Mouse (Mus musculus): ENCODE results near the gene Fars2. TPM values are rescaled to one million over a fixed set of nuclear protein-coding genes. Genes with fewer than 3 reads are reported as not detected.
"Not testable (repeated sequence)": the region's sequence is repeated elsewhere in the genome, so short reads cannot be mapped to it uniquely, and the experiment has no call there.

Gene Fars2
- polyA plus RNA-seq, 1 experiment from 2014 or later = 42.7 TPM

DNA sequence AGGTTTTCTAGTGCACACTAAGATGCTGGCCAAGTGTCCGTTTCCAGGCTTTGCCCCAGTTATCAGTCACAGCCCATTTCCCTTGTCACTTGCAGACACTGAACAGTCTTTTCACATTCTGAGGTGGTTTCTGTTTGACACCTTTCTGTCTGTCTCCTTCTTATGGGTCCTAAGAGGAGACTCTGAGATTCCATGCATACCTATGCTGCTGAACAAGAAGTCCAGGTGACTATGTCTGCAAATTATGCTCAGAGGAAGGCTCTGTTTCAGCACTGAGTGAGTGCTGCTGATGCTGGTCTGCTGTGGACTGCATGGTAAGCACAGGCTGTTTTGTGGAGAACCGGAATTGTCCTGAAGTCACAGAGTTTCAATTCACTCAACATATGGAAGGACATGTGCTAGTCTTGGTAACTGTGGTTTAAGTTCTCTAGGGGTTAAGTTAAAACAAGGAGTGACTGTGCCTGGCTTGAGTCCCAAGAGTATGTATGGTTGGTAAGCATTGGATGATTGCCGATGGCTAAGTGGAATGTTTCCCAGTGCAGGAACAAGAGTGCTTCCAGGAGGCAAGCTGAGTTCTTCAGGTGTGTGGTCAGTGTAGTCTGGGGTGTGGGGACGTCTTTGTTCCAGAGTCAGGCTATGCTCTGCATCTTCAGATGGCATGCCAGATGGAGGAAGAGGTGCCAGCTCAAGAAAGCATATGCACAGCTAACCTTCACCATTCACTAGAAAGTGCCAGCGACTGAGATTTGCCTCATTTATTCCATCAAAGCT, 35.7 kb downstream of the Fars2 start:
- Histone ChIP-seq H3K9me3 (replicated peaks; ENCODE audit: control insufficient read depth, low read length) (no peaks in the 10 kb centered on the region), H3K27ac (ENCODE audit: low read depth, low read length) (no peak overlapping the region), H3K4me1 (ENCODE audit: control insufficient read depth, insufficient read depth, low read length) (peaks cover 8% of the 10 kb centered on the region), H3K9ac (ENCODE audit: low read depth, low read length) (no peak overlapping the region), H3K4me2 (no peak overlapping the region), H3K36me3 (ENCODE audit: control insufficient read depth, insufficient read depth, low read length) (no peaks in the 10 kb centered on the region), H3K27me3 (ENCODE audit: control insufficient read depth, insufficient read depth, low read length) (no peaks in the 10 kb centered on the region), H3K4me3 (ENCODE audit: low read depth, low read length) (no peak overlapping the region)
- 62% methylated on average over 5 of the region's 5 CpGs for WGBS (ENCODE audit: insufficient replicate concordance)
- ATAC-seq (replicated peaks; ENCODE audit: insufficient number of reproducible peaks, low FRiP score, low TSS enrichment) = no peak

DNA sequence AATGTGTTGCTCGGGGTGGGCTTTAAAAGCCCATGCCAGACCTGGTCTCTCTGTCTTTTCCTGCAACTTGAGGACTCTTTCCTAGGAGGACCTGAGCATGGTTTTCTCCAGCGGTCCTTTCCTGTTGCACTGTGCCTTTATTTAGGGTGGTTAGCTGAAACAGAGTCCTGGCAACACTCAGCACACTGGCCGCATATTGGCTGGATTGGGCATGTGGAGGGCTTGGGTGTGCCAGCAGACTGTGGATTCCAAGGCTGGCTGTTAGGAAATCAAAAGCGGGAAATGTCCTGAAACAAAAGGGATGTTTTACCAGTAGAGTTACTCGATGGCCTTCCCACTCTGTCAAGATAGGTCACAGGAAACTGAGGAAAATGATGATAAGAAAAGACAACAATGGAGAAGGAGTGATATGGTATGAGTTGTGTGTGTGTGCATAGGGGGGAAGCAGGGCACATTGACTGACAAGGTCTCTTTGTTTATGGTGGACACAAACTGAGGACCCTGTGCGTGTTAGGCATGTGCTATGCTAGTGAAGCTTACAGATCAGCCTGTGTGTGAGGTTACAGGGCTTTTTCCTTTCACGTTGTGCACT, 39.2 kb downstream of the Fars2 start:
- Histone ChIP-seq H3K9me3 (replicated peaks; ENCODE audit: control insufficient read depth, low read length) (no peaks in the 10 kb centered on the region), H3K9ac (ENCODE audit: low read depth, low read length) (no peak overlapping the region), H3K27me3 (ENCODE audit: control insufficient read depth, insufficient read depth, low read length) (no peaks in the 10 kb centered on the region), H3K36me3 (ENCODE audit: control insufficient read depth, insufficient read depth, low read length) (no peaks in the 10 kb centered on the region), H3K4me2 (no peak overlapping the region), H3K4me3 (ENCODE audit: low read depth, low read length) (no peak overlapping the region), H3K27ac (ENCODE audit: low read depth, low read length) (no peak overlapping the region), H3K4me1 (ENCODE audit: control insufficient read depth, insufficient read depth, low read length) (peaks cover 16% of the 10 kb centered on the region)
- no peak for ATAC-seq (replicated peaks; ENCODE audit: insufficient number of reproducible peaks, low FRiP score, low TSS enrichment)
- WGBS (ENCODE audit: insufficient replicate concordance) = 69% methylated on average over 7 of the region's 7 CpGs

DNA sequence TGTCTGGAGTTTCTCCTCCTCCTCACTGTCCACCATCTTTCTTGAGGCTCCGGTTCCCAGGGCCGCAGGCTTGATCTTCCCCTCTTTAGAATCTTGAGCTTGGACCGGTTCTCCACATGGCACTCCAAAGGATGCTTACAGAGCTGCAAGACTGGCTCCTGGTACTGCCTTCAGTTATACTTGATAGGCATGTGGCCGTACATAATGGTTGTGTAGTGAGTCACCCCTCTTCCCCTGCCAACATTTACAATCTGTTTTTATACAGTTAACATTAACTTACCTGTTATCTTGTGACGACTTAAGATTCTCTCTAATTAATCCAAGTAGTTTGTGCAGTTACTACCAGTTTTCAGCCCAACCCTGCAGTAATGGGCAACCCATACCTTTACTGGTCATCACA, 46.2 kb downstream of the Fars2 start:
- Histone ChIP-seq H3K9me3 (replicated peaks; ENCODE audit: control insufficient read depth, low read length) (no peaks in the 10 kb centered on the region), H3K4me1 (ENCODE audit: control insufficient read depth, insufficient read depth, low read length) (peaks cover 3% of the 10 kb centered on the region; the same call in 1 of the 2 replicates), H3K27me3 (ENCODE audit: control insufficient read depth, insufficient read depth, low read length) (no peaks in the 10 kb centered on the region), H3K9ac (ENCODE audit: low read depth, low read length) (no peak overlapping the region), H3K36me3 (ENCODE audit: control insufficient read depth, insufficient read depth, low read length) (no peaks in the 10 kb centered on the region), H3K4me2 (no peak overlapping the region), H3K27ac (ENCODE audit: low read depth, low read length) (no peak overlapping the region), H3K4me3 (ENCODE audit: low read depth, low read length) (no peak overlapping the region)
- ATAC-seq (replicated peaks; ENCODE audit: insufficient number of reproducible peaks, low FRiP score, low TSS enrichment) = no peak
- 87% methylated on average over 5 of the region's 5 CpGs for WGBS (ENCODE audit: insufficient replicate concordance)

DNA sequence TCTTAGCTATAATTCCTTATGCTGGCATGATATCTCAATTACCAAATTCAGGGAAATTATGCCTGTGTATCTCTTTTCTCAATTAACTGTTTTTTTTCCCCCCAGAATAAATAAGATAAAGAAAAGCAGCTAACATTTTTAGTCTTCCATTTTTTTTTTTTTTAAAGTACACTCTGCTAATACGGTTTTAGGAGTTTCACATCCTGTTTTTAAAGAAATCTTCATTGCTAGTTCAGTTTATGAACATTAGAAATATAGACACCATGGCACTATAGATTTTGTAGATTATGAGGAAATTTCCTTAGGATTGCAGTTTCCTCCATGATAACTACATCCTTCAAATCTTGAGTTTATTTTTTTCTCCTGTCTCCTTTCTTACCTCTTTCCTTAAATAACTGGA, 46.7 kb downstream of the Fars2 start:
- Histone ChIP-seq H3K27ac (ENCODE audit: low read depth, low read length) (no peak overlapping the region), H3K9me3 (replicated peaks; ENCODE audit: control insufficient read depth, low read length) (no peaks in the 10 kb centered on the region), H3K4me2 (no peak overlapping the region), H3K36me3 (ENCODE audit: control insufficient read depth, insufficient read depth, low read length) (no peaks in the 10 kb centered on the region), H3K4me1 (ENCODE audit: control insufficient read depth, insufficient read depth, low read length) (no peaks in the 10 kb centered on the region), H3K27me3 (ENCODE audit: control insufficient read depth, insufficient read depth, low read length) (no peaks in the 10 kb centered on the region), H3K4me3 (ENCODE audit: low read depth, low read length) (no peak overlapping the region), H3K9ac (ENCODE audit: low read depth, low read length) (no peak overlapping the region)
- ATAC-seq (replicated peaks; ENCODE audit: insufficient number of reproducible peaks, low FRiP score, low TSS enrichment) = no peak
- WGBS (ENCODE audit: insufficient replicate concordance) = 65% methylated on average over 1 of the region's 1 CpGs

DNA sequence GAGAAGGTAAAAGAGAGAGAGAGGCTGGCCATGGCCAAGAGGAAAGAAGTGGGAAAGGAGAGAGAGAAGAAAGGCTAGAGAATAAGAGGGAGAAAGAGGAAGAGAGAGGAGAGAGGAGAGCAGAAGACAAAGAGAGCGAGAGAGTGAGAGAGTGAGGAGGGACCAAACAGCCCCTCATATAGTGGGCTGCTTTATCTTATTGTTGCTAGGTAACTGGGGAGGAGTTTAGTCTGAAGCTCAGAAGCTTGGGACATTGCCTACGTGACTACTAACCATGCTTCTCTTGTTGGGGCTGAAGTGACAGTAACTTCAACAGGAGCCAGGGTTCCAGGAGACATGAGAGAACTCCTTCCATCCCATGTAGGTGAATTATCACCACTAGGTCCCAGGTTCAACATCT, 55.8 kb downstream of the Fars2 start:
- 21% methylated on average over 2 of the region's 2 CpGs for WGBS (ENCODE audit: insufficient replicate concordance)
- not testable (repeated sequence) for H3K27me3 ChIP-seq (ENCODE audit: control insufficient read depth, insufficient read depth, low read length); H3K9me3 ChIP-seq (replicated peaks; ENCODE audit: control insufficient read depth, low read length); ATAC-seq (replicated peaks; ENCODE audit: insufficient number of reproducible peaks, low FRiP score, low TSS enrichment); H3K36me3 ChIP-seq (ENCODE audit: control insufficient read depth, insufficient read depth, low read length); H3K4me1 ChIP-seq (ENCODE audit: control insufficient read depth, insufficient read depth, low read length); H3K9ac ChIP-seq (ENCODE audit: low read depth, low read length); H3K27ac ChIP-seq (ENCODE audit: low read depth, low read length); H3K4me3 ChIP-seq (ENCODE audit: low read depth, low read length); H3K4me2 ChIP-seq

DNA sequence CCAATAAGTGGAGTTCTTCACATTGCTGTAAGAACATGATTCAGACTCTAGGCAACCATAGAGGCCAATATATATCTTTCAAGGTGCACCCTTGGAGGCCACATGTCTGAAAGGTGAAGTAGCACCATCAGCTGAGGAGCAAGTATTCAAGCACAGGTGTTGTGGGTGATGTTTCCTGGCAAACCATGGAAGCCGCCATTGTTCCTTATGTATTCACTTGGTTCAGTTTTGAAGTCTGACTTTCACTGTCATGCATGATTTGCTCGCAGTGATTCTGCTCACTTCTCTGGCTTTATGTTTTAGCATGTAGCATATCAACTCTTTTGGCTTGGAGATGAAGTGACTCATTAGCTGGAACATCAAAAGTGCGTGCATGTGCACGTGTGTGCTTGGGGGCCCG, 56.9 kb downstream of the Fars2 start:
- Histone ChIP-seq H3K4me3 (ENCODE audit: low read depth, low read length) (no peak overlapping the region), H3K4me1 (ENCODE audit: control insufficient read depth, insufficient read depth, low read length) (no peaks in the 10 kb centered on the region), H3K9me3 (replicated peaks; ENCODE audit: control insufficient read depth, low read length) (no peaks in the 10 kb centered on the region), H3K36me3 (ENCODE audit: control insufficient read depth, insufficient read depth, low read length) (no peaks in the 10 kb centered on the region), H3K9ac (ENCODE audit: low read depth, low read length) (no peak overlapping the region), H3K27me3 (ENCODE audit: control insufficient read depth, insufficient read depth, low read length) (no peaks in the 10 kb centered on the region), H3K4me2 (no peak overlapping the region), H3K27ac (ENCODE audit: low read depth, low read length) (no peak overlapping the region)
- WGBS (ENCODE audit: insufficient replicate concordance) = 91% methylated on average over 5 of the region's 5 CpGs
- ATAC-seq (replicated peaks; ENCODE audit: insufficient number of reproducible peaks, low FRiP score, low TSS enrichment) = no peak

DNA sequence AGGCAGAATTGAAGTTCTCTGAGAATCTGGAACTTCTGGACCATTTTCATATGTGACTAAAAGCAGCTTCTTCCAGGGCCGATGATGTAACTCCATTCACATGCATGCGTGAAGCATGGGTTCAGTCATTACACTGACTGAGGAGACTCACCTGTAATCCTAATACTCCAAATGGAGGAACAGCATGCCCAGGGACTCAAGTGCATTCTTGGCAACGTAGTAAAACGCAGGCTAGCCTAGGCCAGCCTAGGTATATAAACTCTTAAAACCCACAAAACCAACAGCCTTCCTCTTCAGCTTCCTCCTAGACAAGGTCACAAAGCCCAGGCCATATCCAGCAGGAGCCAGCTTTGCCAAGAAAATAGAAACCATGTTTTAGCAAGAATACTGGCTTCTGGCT, 57.6 kb downstream of the Fars2 start:
- Histone ChIP-seq H3K4me2 (no peak overlapping the region), H3K27me3 (ENCODE audit: control insufficient read depth, insufficient read depth, low read length) (no peaks in the 10 kb centered on the region), H3K4me3 (ENCODE audit: low read depth, low read length) (no peak overlapping the region), H3K9me3 (replicated peaks; ENCODE audit: control insufficient read depth, low read length) (no peaks in the 10 kb centered on the region), H3K36me3 (ENCODE audit: control insufficient read depth, insufficient read depth, low read length) (no peaks in the 10 kb centered on the region), H3K27ac (ENCODE audit: low read depth, low read length) (no peak overlapping the region), H3K4me1 (ENCODE audit: control insufficient read depth, insufficient read depth, low read length) (no peaks in the 10 kb centered on the region), H3K9ac (ENCODE audit: low read depth, low read length) (no peak overlapping the region)
- WGBS (ENCODE audit: insufficient replicate concordance) = 88% methylated on average over 4 of the region's 4 CpGs
- ATAC-seq (replicated peaks; ENCODE audit: insufficient number of reproducible peaks, low FRiP score, low TSS enrichment) = no peak

DNA sequence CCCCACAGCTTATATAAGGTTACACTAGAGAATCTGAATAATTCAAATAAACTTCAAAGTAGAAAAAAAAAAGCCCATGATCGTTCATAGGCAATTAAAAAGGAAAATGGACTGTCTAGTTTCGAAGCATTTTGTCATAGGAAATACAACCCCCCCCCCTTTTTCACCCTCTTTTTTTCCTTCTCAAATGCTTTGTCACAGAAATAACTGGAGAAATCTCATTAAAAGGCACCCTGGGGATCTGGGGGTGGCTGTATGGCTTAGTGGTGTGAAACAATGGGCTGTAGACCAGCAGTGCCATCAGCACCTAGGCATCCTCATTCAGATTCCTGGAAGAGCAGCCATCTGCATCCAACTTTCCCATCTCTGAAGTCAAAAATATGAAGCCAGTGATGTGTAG, 64.0 kb downstream of the Fars2 start:
- Histone ChIP-seq H3K9me3 (replicated peaks; ENCODE audit: control insufficient read depth, low read length) (no peaks in the 10 kb centered on the region), H3K27me3 (ENCODE audit: control insufficient read depth, insufficient read depth, low read length) (no peaks in the 10 kb centered on the region), H3K27ac (ENCODE audit: low read depth, low read length) (no peak overlapping the region), H3K36me3 (ENCODE audit: control insufficient read depth, insufficient read depth, low read length) (no peaks in the 10 kb centered on the region), H3K4me2 (no peak overlapping the region), H3K4me3 (ENCODE audit: low read depth, low read length) (no peak overlapping the region), H3K9ac (ENCODE audit: low read depth, low read length) (no peak overlapping the region), H3K4me1 (ENCODE audit: control insufficient read depth, insufficient read depth, low read length) (0 out of 2 replicates have a peak, but pooled peaks cover 3% of the 10 kb centered on the region)
- 76% methylated on average over 2 of the region's 2 CpGs for WGBS (ENCODE audit: insufficient replicate concordance)
- ATAC-seq (replicated peaks; ENCODE audit: insufficient number of reproducible peaks, low FRiP score, low TSS enrichment) = no peak

DNA sequence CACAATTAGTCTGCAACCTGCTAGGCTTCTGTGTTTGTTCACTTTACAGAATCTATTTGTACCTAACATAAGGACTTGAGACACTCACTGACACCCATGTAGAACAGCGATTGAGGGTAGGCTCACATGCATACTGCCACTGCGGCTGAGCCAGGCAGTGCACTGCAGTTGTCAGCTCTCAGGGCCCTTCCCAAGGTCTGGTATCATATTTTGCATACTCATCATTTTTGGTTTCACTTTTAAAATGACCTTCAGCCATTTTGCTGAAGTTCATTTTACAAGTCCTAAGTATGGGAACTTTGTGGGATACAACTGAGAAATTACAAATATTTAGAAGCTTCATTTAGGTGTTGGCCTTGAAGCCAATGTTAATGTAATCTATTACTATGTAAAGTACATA, 73.4 kb downstream of the Fars2 start:
- no peaks in the 10 kb centered on the region for H3K36me3 ChIP-seq (ENCODE audit: control insufficient read depth, insufficient read depth, low read length)
- no peak overlapping the region for H3K9ac ChIP-seq (ENCODE audit: low read depth, low read length)
- H3K27ac ChIP-seq (ENCODE audit: low read depth, low read length) = no peak overlapping the region
- no peak overlapping the region for H3K4me2 ChIP-seq
- no peaks in the 10 kb centered on the region for H3K27me3 ChIP-seq (ENCODE audit: control insufficient read depth, insufficient read depth, low read length)
- no peak overlapping the region for H3K4me3 ChIP-seq (ENCODE audit: low read depth, low read length)
- 78% methylated on average over 2 of the region's 2 CpGs for WGBS (ENCODE audit: insufficient replicate concordance)
- no peaks in the 10 kb centered on the region for H3K4me1 ChIP-seq (ENCODE audit: control insufficient read depth, insufficient read depth, low read length)
- H3K9me3 ChIP-seq (replicated peaks; ENCODE audit: control insufficient read depth, low read length) = no peaks in the 10 kb centered on the region
- ATAC-seq (replicated peaks; ENCODE audit: insufficient number of reproducible peaks, low FRiP score, low TSS enrichment) = no peak

All from heart, embryonic 11.5 days (tissue).